23 mouse cellular contexts compared by ENCODE assay signal in the genomic region with DNA sequence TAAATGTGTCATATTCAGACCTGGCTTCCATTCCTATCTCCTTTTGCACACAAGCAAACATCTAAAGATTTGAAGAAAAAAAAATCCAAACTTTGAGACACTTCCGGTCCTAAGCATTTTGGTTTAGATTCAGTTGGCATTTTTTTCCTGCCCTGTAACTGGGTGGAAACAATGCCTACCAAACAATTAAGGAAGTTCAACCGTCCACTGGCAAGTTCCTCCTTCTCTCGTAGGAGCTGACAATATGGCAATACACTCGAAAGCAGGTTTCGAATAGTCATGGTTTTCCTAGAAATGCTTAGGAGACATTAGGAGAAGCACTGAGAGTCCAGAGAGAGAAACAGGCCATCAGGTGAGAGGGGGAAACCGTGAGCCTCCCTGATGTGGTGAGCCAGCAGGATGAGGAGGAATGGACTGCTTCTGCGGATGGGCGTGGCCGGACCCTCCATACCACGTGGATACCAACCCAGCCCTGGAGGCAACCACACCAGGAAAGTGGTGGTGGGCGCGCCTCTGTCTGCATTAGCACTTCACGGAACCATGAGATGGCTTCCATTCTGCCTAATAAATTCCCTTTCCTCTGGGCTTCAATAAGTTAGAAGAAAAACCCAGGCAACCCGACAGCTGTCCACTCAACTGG. TPM values are rescaled to one million over a fixed set of nuclear protein-coding genes. Genes with fewer than 3 reads are reported as not detected.
A peak's percentile ranks its signal among the peaks of the same experiment; 100 is the strongest.
DNase-seq lines count a peak whose midpoint lies in the region; ATAC-seq and TF ChIP-seq lines count a peak whose summit lies in the region.
"Had no signal": no experiment of that assay in that cellular context is flagged by ENCODE, and none has a peak within 500 bp of the region (broad histone marks: within the 10 kb centered on the region; RNA-seq: fewer than 3 reads in every experiment).

No protein-coding gene starts in this region.

- H3K27me3 ChIP-seq in spleen, adult 2 months (ENCODE audit: control insufficient read depth, insufficient read depth, low read length) = no peaks in the 10 kb centered on the region
- H3K27me3 ChIP-seq in liver, postnatal 0 days (ENCODE audit: insufficient read depth, low read length) = no peaks in the 10 kb centered on the region
- no peaks in the 10 kb centered on the region for H3K27me3 ChIP-seq in intestine, embryonic 16.5 days (replicated peaks; ENCODE audit: control insufficient read depth, insufficient read depth, low read length)
- H3K27me3 ChIP-seq: embryonic facial prominence, embryonic 12.5 days; hindbrain, embryonic 13.5 days; limb, embryonic 13.5 days; neural tube, embryonic 13.5 days had no signal

- no peaks in the 10 kb centered on the region for H3K4me1 ChIP-seq in spleen, adult 2 months (ENCODE audit: control insufficient read depth, insufficient read depth, insufficient read length)
- no peaks in the 10 kb centered on the region for H3K4me1 ChIP-seq in liver, postnatal 0 days (ENCODE audit: insufficient read depth)
- no peaks in the 10 kb centered on the region for H3K4me1 ChIP-seq in intestine, embryonic 16.5 days (ENCODE audit: control insufficient read depth, insufficient read depth, low read length)
- H3K4me1 ChIP-seq: embryonic facial prominence, embryonic 12.5 days had no signal

- no peak overlapping the region for H3K4me3 ChIP-seq in spleen, adult 2 months (ENCODE audit: extremely low read depth, insufficient read depth, insufficient read length)
- 0 out of 2 replicates have a peak overlapping the region, but pooled peaks have one; percentile 11 for H3K4me3 ChIP-seq in liver, postnatal 0 days (ENCODE audit: low read depth, low read length)
- H3K4me3 ChIP-seq in intestine, embryonic 16.5 days (ENCODE audit: low read length) = no peak overlapping the region
- H3K4me3 ChIP-seq: embryonic facial prominence, embryonic 12.5 days; hindbrain, embryonic 13.5 days; layer of hippocampus, adult 2 months; left cerebral cortex, adult 2 months; limb, embryonic 13.5 days; neural tube, embryonic 13.5 days had no signal

- DNase-seq in spleen, adult 2 months (ENCODE audit: low read depth in 1 of 2, low spot score in 2 of 2) = no peak
- no peak for DNase-seq in spleen, postnatal 4 days (ENCODE audit: low spot score in 2 of 2)
- no peak for DNase-seq in liver, postnatal 0 days
- DNase-seq in cerebellum, postnatal 14 days = no peak
- DNase-seq in left cerebral cortex, adult 18-20 months (ENCODE audit: low spot score in 2 of 2) = no peak
- DNase-seq: adrenal gland, adult 8-10 months; cerebellum, adult 11-12 months; forebrain, postnatal 0 days; kidney, adult 11 months; thymus, postnatal 4 days had no signal

- H3K9me3 ChIP-seq in liver, postnatal 0 days (ENCODE audit: low read length) = 0 out of 2 replicates have a peak, but pooled peaks cover 2% of the 10 kb centered on the region
- H3K9me3 ChIP-seq in intestine, embryonic 16.5 days (ENCODE audit: control insufficient read depth, low read length) = peaks cover 7% of the 10 kb centered on the region; the same call in 1 of the 2 replicates
- H3K9me3 ChIP-seq: embryonic facial prominence, embryonic 12.5 days; hindbrain, embryonic 13.5 days; limb, embryonic 13.5 days; neural tube, embryonic 13.5 days had no signal

- peak overlapping the region; percentile 16; the same call in 1 of the 2 replicates for H3K27ac ChIP-seq in spleen, adult 2 months (ENCODE audit: insufficient read depth, low read length)
- H3K27ac ChIP-seq in liver, postnatal 0 days (ENCODE audit: low read depth) = peak overlapping the region; percentile 7
- H3K27ac ChIP-seq in intestine, embryonic 16.5 days (ENCODE audit: low read length) = no peak overlapping the region
- H3K27ac ChIP-seq: embryonic facial prominence, embryonic 12.5 days; hindbrain, embryonic 13.5 days; kidney, postnatal 0 days; layer of hippocampus, adult 2 months; left cerebral cortex, adult 2 months; limb, embryonic 13.5 days; neural tube, embryonic 13.5 days had no signal

- TF ChIP-seq CTCF in spleen, adult 2 months (IDR thresholded peaks at IDR 0.05; ENCODE audit: extremely low read depth, insufficient read depth, insufficient read length, insufficient replicate concordance) = no peak
- no peak for TF ChIP-seq CTCF in liver, postnatal 0 days (IDR thresholded peaks at IDR 0.05; ENCODE audit: low read depth)

- no peak for TF ChIP-seq POLR2A in spleen, adult 2 months (IDR thresholded peaks at IDR 0.05; ENCODE audit: low read depth, low read length)

- no peak for TF ChIP-seq EP300 in liver, postnatal 0 days (IDR thresholded peaks at IDR 0.05; ENCODE audit: low read depth)

- WGBS in spleen, adult 2 months = 39% methylated on average over 14 of the region's 14 CpGs
- 45% methylated on average over 14 of the region's 14 CpGs for WGBS in liver, postnatal 0 days (ENCODE audit: insufficient replicate concordance)
- WGBS in intestine, embryonic 16.5 days = 86% methylated on average over 14 of the region's 14 CpGs

- peak overlapping the region; percentile 41 for H3K4me2 ChIP-seq in liver, postnatal 0 days (ENCODE audit: low read depth, low read length)
- H3K4me2 ChIP-seq in intestine, embryonic 16.5 days (ENCODE audit: low read depth, low read length) = no peak overlapping the region
- H3K4me2 ChIP-seq: embryonic facial prominence, embryonic 12.5 days; heart, embryonic 11.5 days; hindbrain, embryonic 13.5 days; limb, embryonic 13.5 days; midbrain, embryonic 11.5 days; neural tube, embryonic 13.5 days had no signal

- ATAC-seq in hematopoietic stem cell, adult 5-6 weeks (replicated peaks in 1 of 2; ENCODE audit: insufficient read depth in 1 of 2, low FRiP score in 2 of 2, low TSS enrichment in 1 of 2, low read depth in 1 of 2, poor library complexity in 2 of 2, severe bottlenecking in 2 of 2) = peak; percentile 75 to 82
- ATAC-seq in liver, postnatal 0 days = no peak
- ATAC-seq in intestine, embryonic 16.5 days = no peak
- ATAC-seq: CD4-positive, CD25-positive, alpha-beta regulatory T cell, adult 4 months; forebrain, postnatal 0 days; lung, postnatal 0 days had no signal

- H3K36me3 ChIP-seq in spleen, adult 2 months (ENCODE audit: control insufficient read depth, insufficient read depth, low read length) = no peaks in the 10 kb centered on the region
- H3K36me3 ChIP-seq in liver, postnatal 0 days (replicated peaks; ENCODE audit: insufficient read depth, low read length) = no peaks in the 10 kb centered on the region
- no peaks in the 10 kb centered on the region for H3K36me3 ChIP-seq in intestine, embryonic 16.5 days (ENCODE audit: control insufficient read depth, insufficient read depth, low read length)

- H3K9ac ChIP-seq in liver, postnatal 0 days (replicated peaks) = no peak overlapping the region
- H3K9ac ChIP-seq in intestine, embryonic 16.5 days (ENCODE audit: low read depth, low read length) = no peak overlapping the region
- H3K9ac ChIP-seq: embryonic facial prominence, embryonic 12.5 days; forebrain, postnatal 0 days; hindbrain, embryonic 13.5 days; limb, embryonic 13.5 days; neural tube, embryonic 13.5 days had no signal

RNA-seq across cellular contexts. Expression of a gene that starts 24.6 kb away (rescaled TPM):
- 5.6 and 6.1 TPM in 2 replicates for polyA plus RNA-seq in spleen, adult 2 months (2012; rRNA removed)
- 44.0 and 54.7 TPM in 2 replicates for total RNA-seq in hematopoietic stem cell, adult 5-6 weeks (2017)
- 4.9 and 5.4 TPM in 2 replicates for polyA plus RNA-seq in liver, postnatal 0 days (2015; fragmentation: Nextera tagmentation; extraction: Ambion mirVana)
- polyA plus RNA-seq in intestine, embryonic 16.5 days (2015; fragmentation: Nextera tagmentation; extraction: Ambion mirVana) = 6.2 and 7.6 TPM in 2 replicates
- total RNA-seq in left cerebral cortex, adult 18-20 months (2021) = 10 to 100 TPM; 20.2 to 24.2 TPM

Comparison
In these comparisons a context has a peak if more than half of its experiments do, and no peak if none do; other contexts are left out.
1. ATAC-seq: peak in hematopoietic stem cell, adult 5-6 weeks (2 of 2); none in liver, postnatal 0 days (single experiment) and intestine, embryonic 16.5 days (single experiment).